Mouse (Mus musculus): ENCODE results near the gene Slc4a8. TPM values are rescaled to one million over a fixed set of nuclear protein-coding genes. Genes with fewer than 3 reads are reported as not detected.
A peak's percentile ranks its signal among the peaks of the same experiment; 100 is the strongest.

Gene Slc4a8
- polyA plus RNA-seq, 1 experiment from 2014 or later = 1.4 TPM

- Histone ChIP-seq H3K4me1 (replicated peaks; ENCODE audit: control insufficient read depth, insufficient read depth, low read length) (no peaks in the 10 kb centered on the region), H3K4me3 (ENCODE audit: low read depth, low read length) (peak overlapping the region; percentile 55), H3K27me3 (replicated peaks; ENCODE audit: control insufficient read depth, insufficient read depth, low read length) (peaks cover 55% of the 10 kb centered on the region), H3K9ac (ENCODE audit: low read depth, low read length) (no peak overlapping the region), H3K4me2 (replicated peaks; ENCODE audit: low read depth) (peak overlapping the region; percentile 85), H3K36me3 (ENCODE audit: control insufficient read depth, insufficient read depth) (no peaks in the 10 kb centered on the region), H3K9me3 (ENCODE audit: control insufficient read depth) (peaks cover 1% of the 10 kb centered on the region; the same call in 1 of the 2 replicates), H3K27ac (ENCODE audit: low read depth, low read length) (no peak overlapping the region)
- 1% methylated on average over 14 of the region's 69 CpGs for WGBS
- no peak for ATAC-seq
- no peak for TF ChIP-seq CTCF (IDR thresholded peaks at IDR 0.05; ENCODE audit: low read depth)
Measured at GRCm38 (mm10) chr15:100870775-100871106, 109.2 kb downstream of the Slc4a8 start.

DNA sequence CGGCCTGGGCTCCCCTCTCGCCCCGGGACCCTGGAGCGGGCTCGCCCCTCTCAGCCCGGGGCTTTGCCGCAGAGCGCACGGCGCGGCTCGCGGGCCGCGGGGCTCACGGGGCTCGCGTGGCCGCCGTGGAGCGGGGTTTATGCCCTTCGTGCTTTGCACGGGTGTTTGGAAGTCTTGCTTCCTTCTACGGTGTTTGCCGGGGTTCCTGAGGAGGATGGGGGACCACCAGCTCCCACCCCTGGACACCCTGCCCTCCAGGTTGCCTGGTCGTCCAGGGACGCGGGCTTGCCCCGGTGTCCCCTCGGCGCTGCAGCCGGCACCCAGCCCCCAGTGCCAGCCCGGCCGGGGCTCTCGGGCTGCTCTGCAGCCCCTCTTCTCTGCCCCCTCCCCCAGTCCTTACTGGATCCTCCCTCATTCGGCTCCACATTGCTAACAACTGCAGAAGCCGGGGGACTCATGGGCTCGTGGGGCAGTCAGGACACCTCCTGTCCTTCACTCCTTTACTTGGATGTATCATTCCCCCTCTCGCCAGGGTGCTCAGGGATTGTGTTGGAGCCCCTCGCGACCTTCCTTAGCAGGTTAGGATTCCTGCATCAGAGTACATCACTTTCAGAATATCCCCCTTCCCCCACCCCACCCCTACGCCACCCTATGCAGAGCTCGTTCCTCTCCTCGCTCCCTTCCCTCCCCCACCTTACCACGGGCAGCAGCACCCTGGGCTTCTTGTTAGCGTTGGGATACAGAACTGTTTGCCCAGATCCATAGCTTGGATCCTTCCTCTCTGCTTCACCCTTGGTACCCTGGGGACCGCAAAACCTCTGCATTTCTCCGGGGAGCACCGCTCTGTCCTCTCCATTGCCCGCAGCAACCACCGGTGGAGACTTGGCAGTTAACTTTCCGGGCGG, 109.8 kb downstream of the Slc4a8 start:
- no peak for ATAC-seq
- no peaks in the 10 kb centered on the region for H3K9me3 ChIP-seq (ENCODE audit: control insufficient read depth)
- no peak for TF ChIP-seq CTCF (IDR thresholded peaks at IDR 0.05; ENCODE audit: low read depth)
- no peak overlapping the region for H3K27ac ChIP-seq (ENCODE audit: low read depth, low read length)
- peak overlapping the region; percentile 55 for H3K4me3 ChIP-seq (ENCODE audit: low read depth, low read length)
- no peak overlapping the region for H3K9ac ChIP-seq (ENCODE audit: low read depth, low read length)
- H3K4me2 ChIP-seq (replicated peaks; ENCODE audit: low read depth) = peak overlapping the region; percentile 85
- H3K4me1 ChIP-seq (replicated peaks; ENCODE audit: control insufficient read depth, insufficient read depth, low read length) = no peaks in the 10 kb centered on the region
- no peaks in the 10 kb centered on the region for H3K36me3 ChIP-seq (ENCODE audit: control insufficient read depth, insufficient read depth)
- WGBS = 1% methylated on average over 50 of the region's 53 CpGs
- H3K27me3 ChIP-seq (replicated peaks; ENCODE audit: control insufficient read depth, insufficient read depth, low read length) = peaks cover 55% of the 10 kb centered on the region

- Histone ChIP-seq H3K4me2 (replicated peaks; ENCODE audit: low read depth) (no peak overlapping the region), H3K4me3 (ENCODE audit: low read depth, low read length) (no peak overlapping the region), H3K9ac (ENCODE audit: low read depth, low read length) (no peak overlapping the region), H3K36me3 (ENCODE audit: control insufficient read depth, insufficient read depth) (no peaks in the 10 kb centered on the region), H3K9me3 (ENCODE audit: control insufficient read depth) (no peaks in the 10 kb centered on the region), H3K27me3 (replicated peaks; ENCODE audit: control insufficient read depth, insufficient read depth, low read length) (peaks cover 55% of the 10 kb centered on the region), H3K4me1 (replicated peaks; ENCODE audit: control insufficient read depth, insufficient read depth, low read length) (no peaks in the 10 kb centered on the region), H3K27ac (ENCODE audit: low read depth, low read length) (no peak overlapping the region)
- ATAC-seq = no peak
- 0 out of 2 replicates have a peak, but pooled peaks have one; percentile 7 for TF ChIP-seq CTCF (IDR thresholded peaks at IDR 0.05; ENCODE audit: low read depth)
- WGBS = 3% methylated on average over 16 of the region's 16 CpGs
Measured at GRCm38 (mm10) chr15:100873155-100873554, 111.6 kb downstream of the Slc4a8 start.

Other genes starting within 250 kb of the Slc4a8 start
- 8.0 and 8.5 TPM in 2 replicates for gene Tfcp2, start 209.7 kb upstream of the Slc4a8 start, polyA plus RNA-seq (2015; fragmentation: Nextera tagmentation; extraction: Ambion mirVana)
- gene Pou6f1, start 161.8 kb upstream of the Slc4a8 start, polyA plus RNA-seq (2015; fragmentation: Nextera tagmentation; extraction: Ambion mirVana) = 3.0 and 4.3 TPM in 2 replicates
- 354 and 373 TPM in 2 replicates for gene Dazap2, start 146.4 kb upstream of the Slc4a8 start, polyA plus RNA-seq (2015; fragmentation: Nextera tagmentation; extraction: Ambion mirVana)
- gene Smagp, start 124.8 kb upstream of the Slc4a8 start, polyA plus RNA-seq (2015; fragmentation: Nextera tagmentation; extraction: Ambion mirVana) = 77.1 and 88.6 TPM in 2 replicates
- gene Bin2, start 92.2 kb upstream of the Slc4a8 start, polyA plus RNA-seq (2015; fragmentation: Nextera tagmentation; extraction: Ambion mirVana) = 5.8 and 7.3 TPM in 2 replicates
- gene Cela1, start 73.8 kb upstream of the Slc4a8 start, polyA plus RNA-seq (2015; fragmentation: Nextera tagmentation; extraction: Ambion mirVana) = 37.2 and 41.1 TPM in 2 replicates
- 65.3 and 72.5 TPM in 2 replicates for gene Galnt6, start 32.4 kb upstream of the Slc4a8 start, polyA plus RNA-seq (2015; fragmentation: Nextera tagmentation; extraction: Ambion mirVana)
- gene Scn8a, start 108.1 kb downstream of the Slc4a8 start, polyA plus RNA-seq (2015; fragmentation: Nextera tagmentation; extraction: Ambion mirVana) = 0.55 and 0.59 TPM in 2 replicates